Mouse (Mus musculus): ENCODE measurements at regions not wholly inside any gene's neighbourhood (a gene's known extent, or its start where the extent isn't known, plus 50 kb on each side); places are given as distances from the start of the nearest gene placed in this dataset.

- H3K4me1 ChIP-seq (ENCODE audit: control insufficient read depth, insufficient read depth, low read length): no peaks in the 10 kb centered on the region
- H3K4me3 ChIP-seq (ENCODE audit: low read depth, low read length): no peak overlapping the region
- TF ChIP-seq POLR2A (IDR thresholded peaks at IDR 0.05; ENCODE audit: insufficient read depth, low read length) (no peak), EP300 (IDR thresholded peaks at IDR 0.05; ENCODE audit: insufficient read depth, low read depth, low read length) (no peak), CTCF (IDR thresholded peaks at IDR 0.05; ENCODE audit: low read depth, low read length) (no peak)
- H3K36me3 ChIP-seq (ENCODE audit: control insufficient read depth, insufficient read depth, low read length, poor library complexity, severe bottlenecking): no peaks in the 10 kb centered on the region
- no peaks in the 10 kb centered on the region for H3K27me3 ChIP-seq (ENCODE audit: control insufficient read depth, insufficient read depth, low read length, poor library complexity, severe bottlenecking)
- H3K9me3 ChIP-seq (replicated peaks; ENCODE audit: control insufficient read depth, insufficient read depth, low read length, poor library complexity, severe bottlenecking): peaks cover 3% of the 10 kb centered on the region; the same call in 1 of the 2 replicates
- no peak overlapping the region for H3K9ac ChIP-seq (ENCODE audit: low read depth, poor library complexity, severe bottlenecking)
- no peak overlapping the region for H3K27ac ChIP-seq (ENCODE audit: insufficient read depth, low read length)
These were observed 286.1 kb downstream of the Qk start for GRCm38 (mm10) chr17:10033510-10033909.

GRCm38 (mm10) chr17:10031033-10031432, 288.6 kb downstream of the Qk start:
- H3K27me3 ChIP-seq (ENCODE audit: control insufficient read depth, insufficient read depth, low read length, poor library complexity, severe bottlenecking): no peaks in the 10 kb centered on the region
- no peaks in the 10 kb centered on the region for H3K4me1 ChIP-seq (ENCODE audit: control insufficient read depth, insufficient read depth, low read length)
- H3K4me3 ChIP-seq (ENCODE audit: low read depth, low read length): no peak overlapping the region
- H3K27ac ChIP-seq (ENCODE audit: insufficient read depth, low read length): no peak overlapping the region
- H3K9me3 ChIP-seq (replicated peaks; ENCODE audit: control insufficient read depth, insufficient read depth, low read length, poor library complexity, severe bottlenecking): no peaks in the 10 kb centered on the region
- no peak overlapping the region for H3K9ac ChIP-seq (ENCODE audit: low read depth, poor library complexity, severe bottlenecking)
- H3K36me3 ChIP-seq (ENCODE audit: control insufficient read depth, insufficient read depth, low read length, poor library complexity, severe bottlenecking): no peaks in the 10 kb centered on the region
- TF ChIP-seq CTCF (IDR thresholded peaks at IDR 0.05; ENCODE audit: low read depth, low read length) (no peak), POLR2A (IDR thresholded peaks at IDR 0.05; ENCODE audit: insufficient read depth, low read length) (no peak), EP300 (IDR thresholded peaks at IDR 0.05; ENCODE audit: insufficient read depth, low read depth, low read length) (no peak)

- Histone ChIP-seq H3K9me3 (replicated peaks; ENCODE audit: control insufficient read depth, insufficient read depth, low read length, poor library complexity, severe bottlenecking) (no peaks in the 10 kb centered on the region), H3K27me3 (ENCODE audit: control insufficient read depth, insufficient read depth, low read length, poor library complexity, severe bottlenecking) (no peaks in the 10 kb centered on the region), H3K9ac (ENCODE audit: low read depth, poor library complexity, severe bottlenecking) (no peak overlapping the region), H3K36me3 (ENCODE audit: control insufficient read depth, insufficient read depth, low read length, poor library complexity, severe bottlenecking) (no peaks in the 10 kb centered on the region), H3K4me1 (ENCODE audit: control insufficient read depth, insufficient read depth, low read length) (no peaks in the 10 kb centered on the region), H3K27ac (ENCODE audit: insufficient read depth, low read length) (no peak overlapping the region), H3K4me3 (ENCODE audit: low read depth, low read length) (no peak overlapping the region)
- no peak for TF ChIP-seq EP300 (IDR thresholded peaks at IDR 0.05; ENCODE audit: insufficient read depth, low read depth, low read length)
- TF ChIP-seq CTCF (IDR thresholded peaks at IDR 0.05; ENCODE audit: low read depth, low read length): no peak
- no peak for TF ChIP-seq POLR2A (IDR thresholded peaks at IDR 0.05; ENCODE audit: insufficient read depth, low read length)
These were observed 292.9 kb downstream of the Qk start for GRCm38 (mm10) chr17:10026770-10027169.

- no peak overlapping the region for H3K9ac ChIP-seq (ENCODE audit: low read depth, poor library complexity, severe bottlenecking)
- no peak overlapping the region for H3K27ac ChIP-seq (ENCODE audit: insufficient read depth, low read length)
- H3K4me3 ChIP-seq (ENCODE audit: low read depth, low read length): no peak overlapping the region
- H3K36me3 ChIP-seq (ENCODE audit: control insufficient read depth, insufficient read depth, low read length, poor library complexity, severe bottlenecking): no peaks in the 10 kb centered on the region
- no peaks in the 10 kb centered on the region for H3K9me3 ChIP-seq (replicated peaks; ENCODE audit: control insufficient read depth, insufficient read depth, low read length, poor library complexity, severe bottlenecking)
- no peaks in the 10 kb centered on the region for H3K27me3 ChIP-seq (ENCODE audit: control insufficient read depth, insufficient read depth, low read length, poor library complexity, severe bottlenecking)
- TF ChIP-seq CTCF (IDR thresholded peaks at IDR 0.05; ENCODE audit: low read depth, low read length) (no peak), EP300 (IDR thresholded peaks at IDR 0.05; ENCODE audit: insufficient read depth, low read depth, low read length) (no peak), POLR2A (IDR thresholded peaks at IDR 0.05; ENCODE audit: insufficient read depth, low read length) (no peak)
- no peaks in the 10 kb centered on the region for H3K4me1 ChIP-seq (ENCODE audit: control insufficient read depth, insufficient read depth, low read length)
These were observed 294.4 kb downstream of the Qk start for GRCm38 (mm10) chr17:10025212-10025611.

GRCm38 (mm10) chr17:10024323-10024722, 295.3 kb downstream of the Qk start:
- H3K4me3 ChIP-seq (ENCODE audit: low read depth, low read length): no peak overlapping the region
- no peaks in the 10 kb centered on the region for H3K27me3 ChIP-seq (ENCODE audit: control insufficient read depth, insufficient read depth, low read length, poor library complexity, severe bottlenecking)
- TF ChIP-seq CTCF (IDR thresholded peaks at IDR 0.05; ENCODE audit: low read depth, low read length) (no peak), EP300 (IDR thresholded peaks at IDR 0.05; ENCODE audit: insufficient read depth, low read depth, low read length) (no peak), POLR2A (IDR thresholded peaks at IDR 0.05; ENCODE audit: insufficient read depth, low read length) (no peak)
- H3K36me3 ChIP-seq (ENCODE audit: control insufficient read depth, insufficient read depth, low read length, poor library complexity, severe bottlenecking): no peaks in the 10 kb centered on the region
- no peaks in the 10 kb centered on the region for H3K9me3 ChIP-seq (replicated peaks; ENCODE audit: control insufficient read depth, insufficient read depth, low read length, poor library complexity, severe bottlenecking)
- no peak overlapping the region for H3K9ac ChIP-seq (ENCODE audit: low read depth, poor library complexity, severe bottlenecking)
- no peaks in the 10 kb centered on the region for H3K4me1 ChIP-seq (ENCODE audit: control insufficient read depth, insufficient read depth, low read length)
- H3K27ac ChIP-seq (ENCODE audit: insufficient read depth, low read length): no peak overlapping the region

GRCm38 (mm10) chr17:10012161-10012560, 307.5 kb downstream of the Qk start:
- H3K9ac ChIP-seq (ENCODE audit: low read depth, poor library complexity, severe bottlenecking): no peak overlapping the region
- no peaks in the 10 kb centered on the region for H3K4me1 ChIP-seq (ENCODE audit: control insufficient read depth, insufficient read depth, low read length)
- H3K27me3 ChIP-seq (ENCODE audit: control insufficient read depth, insufficient read depth, low read length, poor library complexity, severe bottlenecking): no peaks in the 10 kb centered on the region
- H3K27ac ChIP-seq (ENCODE audit: insufficient read depth, low read length): no peak overlapping the region
- no peaks in the 10 kb centered on the region for H3K9me3 ChIP-seq (replicated peaks; ENCODE audit: control insufficient read depth, insufficient read depth, low read length, poor library complexity, severe bottlenecking)
- no peak overlapping the region for H3K4me3 ChIP-seq (ENCODE audit: low read depth, low read length)
- TF ChIP-seq EP300 (IDR thresholded peaks at IDR 0.05; ENCODE audit: insufficient read depth, low read depth, low read length): no peak
- TF ChIP-seq CTCF (IDR thresholded peaks at IDR 0.05; ENCODE audit: low read depth, low read length): no peak
- TF ChIP-seq POLR2A (IDR thresholded peaks at IDR 0.05; ENCODE audit: insufficient read depth, low read length): no peak
- H3K36me3 ChIP-seq (ENCODE audit: control insufficient read depth, insufficient read depth, low read length, poor library complexity, severe bottlenecking): no peaks in the 10 kb centered on the region

Data from ES-Bruce4 (cell line).